Mouse (Mus musculus): Measurements from ENCODE around the gene Trmt1. TPM values are rescaled to one million over a fixed set of nuclear protein-coding genes. Genes with fewer than 3 reads are reported as not detected.

Gene Trmt1
- total and polyA plus RNA-seq, 2 experiments = 20.7 to 58.6 TPM

- Histone ChIP-seq H3K27me3 (ENCODE audit: control insufficient read depth, insufficient read depth, low read length) (no peaks in the 10 kb centered on the region), H3K27ac (replicated peaks; ENCODE audit: insufficient read depth, low read depth, low read length) (peak overlapping the region; percentile 79), H3K4me1 (ENCODE audit: control insufficient read depth, insufficient read depth, low read length) (peaks cover 40% of the 10 kb centered on the region), H3K9ac (ENCODE audit: low read depth, low read length) (peak overlapping the region; percentile 46; the same call in 1 of the 2 replicates), H3K79me2 (ENCODE audit: control insufficient read depth, insufficient read depth, low read length) (no peaks in the 10 kb centered on the region), H3K36me3 (ENCODE audit: control insufficient read depth, insufficient read depth, low read length) (no peaks in the 10 kb centered on the region), H3K4me3 (ENCODE audit: insufficient read depth, low read depth, low read length) (no peak overlapping the region)
- WGBS = 41% methylated on average over 11 of the region's 11 CpGs
- no peak for TF ChIP-seq CTCF (IDR thresholded peaks at IDR 0.05; ENCODE audit: low read depth, low read length)
- TF ChIP-seq POLR2A (IDR thresholded peaks at IDR 0.05; ENCODE audit: extremely low read depth, insufficient read depth, low read length) = no peak
- DNase-seq (ENCODE audit: extremely low read depth, low read depth, low spot score) = peak; percentile 50
These were observed 26.0 kb downstream of the Trmt1 start for GRCm38 (mm10) chr8:84711933-84712758.

GRCm38 (mm10) chr8:84712759-84713120, 26.6 kb downstream of the Trmt1 start:
- 47% methylated on average over 3 of the region's 3 CpGs for WGBS

GRCm38 (mm10) chr8:84713381-84713780, 27.3 kb downstream of the Trmt1 start:
- H3K36me3 ChIP-seq (ENCODE audit: control insufficient read depth, insufficient read depth, low read length) = 0 out of 2 replicates have a peak, but pooled peaks cover 2% of the 10 kb centered on the region
- H3K4me3 ChIP-seq (ENCODE audit: insufficient read depth, low read depth, low read length) = no peak overlapping the region
- no peak for DNase-seq (ENCODE audit: extremely low read depth, low read depth, low spot score)
- TF ChIP-seq POLR2A (IDR thresholded peaks at IDR 0.05; ENCODE audit: extremely low read depth, insufficient read depth, low read length) (no peak), CTCF (IDR thresholded peaks at IDR 0.05; ENCODE audit: low read depth, low read length) (no peak)
- no peaks in the 10 kb centered on the region for H3K79me2 ChIP-seq (ENCODE audit: control insufficient read depth, insufficient read depth, low read length)
- no peaks in the 10 kb centered on the region for H3K27me3 ChIP-seq (ENCODE audit: control insufficient read depth, insufficient read depth, low read length)
- WGBS = 76% methylated on average over 4 of the region's 4 CpGs
- H3K27ac ChIP-seq (replicated peaks; ENCODE audit: insufficient read depth, low read depth, low read length) = peak overlapping the region; percentile 79; the same call in 1 of the 2 replicates
- H3K4me1 ChIP-seq (ENCODE audit: control insufficient read depth, insufficient read depth, low read length) = peaks cover 33% of the 10 kb centered on the region
- no peak overlapping the region for H3K9ac ChIP-seq (ENCODE audit: low read depth, low read length)

More at GRCm38 (mm10) chr8:84712759-84713120, 26.6 kb downstream of the Trmt1 start:
- no peak for DNase-seq (ENCODE audit: extremely low read depth, low read depth, low spot score)
- peaks cover 39% of the 10 kb centered on the region for H3K4me1 ChIP-seq (ENCODE audit: control insufficient read depth, insufficient read depth, low read length)
- H3K4me3 ChIP-seq (ENCODE audit: insufficient read depth, low read depth, low read length) = no peak overlapping the region
- TF ChIP-seq POLR2A (IDR thresholded peaks at IDR 0.05; ENCODE audit: extremely low read depth, insufficient read depth, low read length) (no peak), CTCF (IDR thresholded peaks at IDR 0.05; ENCODE audit: low read depth, low read length) (no peak)
- 0 out of 2 replicates have a peak, but pooled peaks cover under 1% of the 10 kb centered on the region for H3K36me3 ChIP-seq (ENCODE audit: control insufficient read depth, insufficient read depth, low read length)
- H3K27ac ChIP-seq (replicated peaks; ENCODE audit: insufficient read depth, low read depth, low read length) = peak overlapping the region; percentile 79
- H3K9ac ChIP-seq (ENCODE audit: low read depth, low read length) = no peak overlapping the region
- H3K27me3 ChIP-seq (ENCODE audit: control insufficient read depth, insufficient read depth, low read length) = no peaks in the 10 kb centered on the region
- no peaks in the 10 kb centered on the region for H3K79me2 ChIP-seq (ENCODE audit: control insufficient read depth, insufficient read depth, low read length)

GRCm38 (mm10) chr8:84714161-84714560, 28.1 kb downstream of the Trmt1 start:
- no peak for DNase-seq (ENCODE audit: extremely low read depth, low read depth, low spot score)
- Histone ChIP-seq H3K4me3 (ENCODE audit: insufficient read depth, low read depth, low read length) (no peak overlapping the region), H3K27ac (replicated peaks; ENCODE audit: insufficient read depth, low read depth, low read length) (no peak overlapping the region), H3K36me3 (ENCODE audit: control insufficient read depth, insufficient read depth, low read length) (0 out of 2 replicates have a peak, but pooled peaks cover 2% of the 10 kb centered on the region), H3K4me1 (ENCODE audit: control insufficient read depth, insufficient read depth, low read length) (peaks cover 29% of the 10 kb centered on the region), H3K9ac (ENCODE audit: low read depth, low read length) (no peak overlapping the region), H3K79me2 (ENCODE audit: control insufficient read depth, insufficient read depth, low read length) (no peaks in the 10 kb centered on the region), H3K27me3 (ENCODE audit: control insufficient read depth, insufficient read depth, low read length) (no peaks in the 10 kb centered on the region)
- TF ChIP-seq POLR2A (IDR thresholded peaks at IDR 0.05; ENCODE audit: extremely low read depth, insufficient read depth, low read length) (no peak), CTCF (IDR thresholded peaks at IDR 0.05; ENCODE audit: low read depth, low read length) (no peak)
- 93% methylated on average over 4 of the region's 4 CpGs for WGBS

GRCm38 (mm10) chr8:84715893-84716468, 29.9 kb downstream of the Trmt1 start:
- 46% methylated on average over 27 of the region's 27 CpGs for WGBS
- DNase-seq (ENCODE audit: extremely low read depth, low read depth, low spot score) = peak; percentile 42
- H3K4me3 ChIP-seq (ENCODE audit: insufficient read depth, low read depth, low read length) = no peak overlapping the region

More at GRCm38 (mm10) chr8:84715893-84716468, 29.9 kb downstream of the Trmt1 start:
- Histone ChIP-seq H3K27ac (replicated peaks; ENCODE audit: insufficient read depth, low read depth, low read length) (no peak overlapping the region; the same call in 1 of the 2 replicates), H3K36me3 (ENCODE audit: control insufficient read depth, insufficient read depth, low read length) (peaks cover 6% of the 10 kb centered on the region; the same call in 1 of the 2 replicates), H3K27me3 (ENCODE audit: control insufficient read depth, insufficient read depth, low read length) (no peaks in the 10 kb centered on the region), H3K79me2 (ENCODE audit: control insufficient read depth, insufficient read depth, low read length) (no peaks in the 10 kb centered on the region), H3K9ac (ENCODE audit: low read depth, low read length) (no peak overlapping the region), H3K4me1 (ENCODE audit: control insufficient read depth, insufficient read depth, low read length) (peaks cover 21% of the 10 kb centered on the region)
- no peak for TF ChIP-seq POLR2A (IDR thresholded peaks at IDR 0.05; ENCODE audit: extremely low read depth, insufficient read depth, low read length)
- no peak for TF ChIP-seq CTCF (IDR thresholded peaks at IDR 0.05; ENCODE audit: low read depth, low read length)
